Mouse (Mus musculus) cortical plate, adult 2 months (tissue): ENCODE measurements around the gene Gnptg. TPM values are rescaled to one million over a fixed set of nuclear protein-coding genes. Genes with fewer than 3 reads are reported as not detected.

Experiments used
- H3K27ac ChIP-seq: fragments of 200-500 bp; 2 replicates; pipeline ENCODE4 v1.5.1; 2012; ENCODE audit warnings: low read length, control low read depth, inconsistent platforms; ENCODE audit not compliant: insufficient read depth
- H3K4me1 ChIP-seq: fragments of 200-500 bp; 2 replicates; pipeline ENCODE4 v1.6.1; 2011; ENCODE audit warnings: low read length; ENCODE audit not compliant: control insufficient read depth, insufficient read depth
- H3K4me3 ChIP-seq: fragments of 200-500 bp; 2 replicates; pipeline ENCODE4 v1.5.1; 2011; ENCODE audit warnings: mild to moderate bottlenecking, low read length, control low read depth; ENCODE audit not compliant: insufficient read depth
- CTCF ChIP-seq: fragments of 200-500 bp; IDR thresholded peaks from 2 replicates; pipeline ENCODE4 v1.5.1; 2011; ENCODE audit warnings: mild to moderate bottlenecking, control low read depth, low read length; ENCODE audit not compliant: insufficient read depth; ENCODE audit errors: extremely low read depth
- POLR2A ChIP-seq: fragments of 200-500 bp; IDR thresholded peaks from 2 replicates; pipeline ENCODE4 v1.6.1; 2011; ENCODE audit warnings: mild to moderate bottlenecking, low read length, control low read depth; ENCODE audit not compliant: insufficient read depth; ENCODE audit errors: extremely low read depth
- polyA plus RNA-seq: library from polyadenylated mRNA; depleted of rRNA; stranded (reverse); fragments of >200 nt; gene quantifications from 2 replicates; pipeline ENCODE4 v1.2.3, GENCODE M21; 2012; rRNA removed

Gnptg gene
- polyA plus RNA-seq, 1 experiment, result 121 TPM

GRCm38 (mm10) chr17:25189091-25189490, 50.8 kb downstream of the Gnptg start:
- Histone ChIP-seq H3K27ac (no peak overlapping the region), H3K4me1 (peaks cover 2% of the 10 kb centered on the region), H3K4me3 (peak overlapping the region; percentile 91)
- TF ChIP-seq POLR2A (no peak), CTCF (no peak)

- peak within 1 kb of the TSS; percentile 91 for H3K4me3 ChIP-seq
- H3K27ac ChIP-seq, result peak within 1 kb of the TSS; percentile 85
- peaks cover 2% of the 10 kb centered on the region for H3K4me1 ChIP-seq
- TF ChIP-seq CTCF (no peak), POLR2A (no peak)
These were observed 51.5 kb downstream of the Gnptg start, which contains the start of gene Unkl for GRCm38 (mm10) chr17:25188150-25189031. Unkl (plus strand) TSS chr17:25188397.

GRCm38 (mm10) chr17:25187784-25188149, 52.2 kb downstream of the Gnptg start:
- Histone ChIP-seq H3K4me1 (peaks cover 2% of the 10 kb centered on the region), H3K27ac (no peak overlapping the region), H3K4me3 (peak overlapping the region; percentile 91)
- TF ChIP-seq POLR2A, result no peak
- TF ChIP-seq CTCF, result no peak

- Histone ChIP-seq H3K4me1 (peaks cover 2% of the 10 kb centered on the region), H3K27ac (no peak overlapping the region), H3K4me3 (peak overlapping the region; percentile 48)
- 0 out of 2 replicates have a peak, but pooled peaks have one; percentile 31 for TF ChIP-seq POLR2A
- TF ChIP-seq CTCF, result no peak
These were observed 55.0 kb downstream of the Gnptg start for GRCm38 (mm10) chr17:25184961-25185360.

GRCm38 (mm10) chr17:25184129-25184691, 55.7 kb downstream of the Gnptg start, which contains the start of gene BC003965:
BC003965 (plus strand) TSS chr17:25184554.
- Histone ChIP-seq H3K4me3 (peak within 1 kb of the TSS; percentile 48), H3K27ac (peak within 1 kb of the TSS; percentile 80), H3K4me1 (no peaks in the 10 kb centered on the region; the same call in none of the 2 replicates)
- no peak for TF ChIP-seq CTCF
- TF ChIP-seq POLR2A, result peak; percentile 98

Other genes starting within 250 kb of the Gnptg start
- 22.0 and 23.1 TPM in 2 replicates for gene Cramp1l, start 224.3 kb downstream of the Gnptg start, polyA plus RNA-seq
- 22.2 and 22.7 TPM in 2 replicates for gene Ift140, start 224.0 kb downstream of the Gnptg start, polyA plus RNA-seq
- gene Tmem204, start 156.5 kb downstream of the Gnptg start, polyA plus RNA-seq, result 17.8 and 19.4 TPM in 2 replicates
- gene Telo2, start 124.2 kb downstream of the Gnptg start, polyA plus RNA-seq, result 18.5 and 24.8 TPM in 2 replicates
- 0.19 and 0.34 TPM in 2 replicates for gene Ptx4, start 119.4 kb downstream of the Gnptg start, polyA plus RNA-seq
- 45.6 and 47.0 TPM in 2 replicates for gene Clcn7, start 106.7 kb downstream of the Gnptg start, polyA plus RNA-seq
- gene Ccdc154, start 77.7 kb downstream of the Gnptg start, polyA plus RNA-seq, result not detected in 2 replicates
- gene Gm38655, start 64.7 kb downstream of the Gnptg start, polyA plus RNA-seq, result not detected in 2 replicates
- 22.9 and 23.9 TPM in 2 replicates for gene BC003965, start 55.6 kb downstream of the Gnptg start, polyA plus RNA-seq
- 37.6 and 42.9 TPM in 2 replicates for gene Unkl, start 51.7 kb downstream of the Gnptg start, polyA plus RNA-seq
- 35.3 and 35.6 TPM in 2 replicates for gene Tsr3, start within 50 bp of the Gnptg start, polyA plus RNA-seq
- 4.3 and 5.4 TPM in 2 replicates for gene Baiap3, start 16.2 kb upstream of the Gnptg start, polyA plus RNA-seq
- gene Ube2i, start 34.5 kb upstream of the Gnptg start, polyA plus RNA-seq, result 257 and 264 TPM in 2 replicates
- gene Prss34, start 58.3 kb upstream of the Gnptg start, polyA plus RNA-seq, result not detected in 2 replicates
- gene Prss28, start 68.5 kb upstream of the Gnptg start, polyA plus RNA-seq, result not detected in 2 replicates
- gene Prss29, start 78.5 kb upstream of the Gnptg start, polyA plus RNA-seq, result not detected in 2 replicates
- 0.06 TPM in 1 of 2 replicates, not detected in the other for gene Tpsab1, start 105.4 kb upstream of the Gnptg start, polyA plus RNA-seq
- 0.13 and 0.76 TPM in 2 replicates for gene Tpsb2, start 126.2 kb upstream of the Gnptg start, polyA plus RNA-seq
- not detected in 2 replicates for gene Tpsg1, start 129.1 kb upstream of the Gnptg start, polyA plus RNA-seq
- 39.6 and 49.8 TPM in 2 replicates for gene Cacna1h, start 193.7 kb upstream of the Gnptg start, polyA plus RNA-seq
- 0.85 and 1.1 TPM in 2 replicates for gene Tekt4, start 214.5 kb upstream of the Gnptg start, polyA plus RNA-seq